Mouse (Mus musculus): ENCODE measurements at regions not wholly inside any gene's neighbourhood (a gene's known extent, or its start where the extent isn't known, plus 50 kb on each side); places are given as distances from the start of the nearest gene placed in this dataset.

GRCm38 (mm10) chr4:27949970-27950717 lies 862.8 kb upstream of the Epha7 start:
- H3K27ac ChIP-seq (ENCODE audit: control insufficient read depth, insufficient read depth, low read depth, low read length), result no peak overlapping the region
- H3K36me3 ChIP-seq (ENCODE audit: control insufficient read depth, insufficient read depth, low read length), result no peaks in the 10 kb centered on the region
- no peak for TF ChIP-seq CTCF (IDR thresholded peaks at IDR 0.05; ENCODE audit: control insufficient read depth, insufficient read depth, insufficient replicate concordance, low read depth, low read length)
- no peak for TF ChIP-seq POLR2A (IDR thresholded peaks at IDR 0.05; ENCODE audit: control insufficient read depth, low read depth, low read length)
- no peaks in the 10 kb centered on the region for H3K4me1 ChIP-seq (ENCODE audit: control insufficient read depth, insufficient read depth, low read length)
- H3K4me3 ChIP-seq (ENCODE audit: control insufficient read depth, low read depth, low read length), result no peak overlapping the region
- no peaks in the 10 kb centered on the region for H3K27me3 ChIP-seq (ENCODE audit: control insufficient read depth, insufficient read depth, low read length)

DNA sequence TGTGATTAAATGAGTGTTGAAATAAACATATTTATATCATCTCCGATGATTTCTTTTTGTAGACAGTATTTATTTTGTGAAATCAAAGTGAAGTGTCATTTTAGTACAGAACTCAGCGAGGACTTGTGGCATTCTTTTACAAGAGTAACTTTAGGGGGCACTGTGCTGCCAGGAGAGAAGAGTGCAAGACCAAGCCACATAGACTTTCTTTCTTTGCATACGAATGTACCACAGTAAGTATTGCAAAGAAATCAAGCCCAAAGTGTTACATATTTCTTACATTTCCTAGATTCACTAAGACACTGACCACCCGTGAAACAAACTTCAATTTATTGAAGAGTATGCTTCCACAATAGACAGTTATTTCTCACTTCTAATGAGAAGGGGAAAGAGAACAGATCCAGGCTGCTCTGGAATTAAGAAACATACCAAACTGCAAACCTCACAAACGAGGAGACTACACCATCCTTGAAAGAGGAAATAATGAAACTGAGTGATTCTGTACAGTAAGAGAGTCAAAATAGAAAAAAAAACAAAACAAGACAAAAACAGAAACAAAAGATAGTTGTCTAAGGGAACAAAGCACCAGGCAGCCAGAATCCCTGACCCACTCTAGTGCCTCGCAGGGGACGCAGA lies 847.8 kb upstream of the Epha7 start:
- Histone ChIP-seq H3K4me3 (ENCODE audit: control insufficient read depth, low read depth, low read length) (no peak overlapping the region), H3K4me1 (ENCODE audit: control insufficient read depth, insufficient read depth, low read length) (no peaks in the 10 kb centered on the region), H3K27me3 (ENCODE audit: control insufficient read depth, insufficient read depth, low read length) (no peaks in the 10 kb centered on the region), H3K36me3 (ENCODE audit: control insufficient read depth, insufficient read depth, low read length) (no peaks in the 10 kb centered on the region), H3K27ac (ENCODE audit: control insufficient read depth, insufficient read depth, low read depth, low read length) (no peak overlapping the region)
- TF ChIP-seq POLR2A (IDR thresholded peaks at IDR 0.05; ENCODE audit: control insufficient read depth, low read depth, low read length) (no peak), CTCF (IDR thresholded peaks at IDR 0.05; ENCODE audit: control insufficient read depth, insufficient read depth, insufficient replicate concordance, low read depth, low read length) (no peak)

GRCm38 (mm10) chr4:27970569-27970968 lies 842.4 kb upstream of the Epha7 start:
- no peak for TF ChIP-seq CTCF (IDR thresholded peaks at IDR 0.05; ENCODE audit: control insufficient read depth, insufficient read depth, insufficient replicate concordance, low read depth, low read length)
- TF ChIP-seq POLR2A (IDR thresholded peaks at IDR 0.05; ENCODE audit: control insufficient read depth, low read depth, low read length), result no peak
- no peaks in the 10 kb centered on the region for H3K27me3 ChIP-seq (ENCODE audit: control insufficient read depth, insufficient read depth, low read length)
- no peaks in the 10 kb centered on the region for H3K4me1 ChIP-seq (ENCODE audit: control insufficient read depth, insufficient read depth, low read length)
- no peaks in the 10 kb centered on the region for H3K36me3 ChIP-seq (ENCODE audit: control insufficient read depth, insufficient read depth, low read length)
- no peak overlapping the region for H3K4me3 ChIP-seq (ENCODE audit: control insufficient read depth, low read depth, low read length)
- H3K27ac ChIP-seq (ENCODE audit: control insufficient read depth, insufficient read depth, low read depth, low read length), result no peak overlapping the region

DNA sequence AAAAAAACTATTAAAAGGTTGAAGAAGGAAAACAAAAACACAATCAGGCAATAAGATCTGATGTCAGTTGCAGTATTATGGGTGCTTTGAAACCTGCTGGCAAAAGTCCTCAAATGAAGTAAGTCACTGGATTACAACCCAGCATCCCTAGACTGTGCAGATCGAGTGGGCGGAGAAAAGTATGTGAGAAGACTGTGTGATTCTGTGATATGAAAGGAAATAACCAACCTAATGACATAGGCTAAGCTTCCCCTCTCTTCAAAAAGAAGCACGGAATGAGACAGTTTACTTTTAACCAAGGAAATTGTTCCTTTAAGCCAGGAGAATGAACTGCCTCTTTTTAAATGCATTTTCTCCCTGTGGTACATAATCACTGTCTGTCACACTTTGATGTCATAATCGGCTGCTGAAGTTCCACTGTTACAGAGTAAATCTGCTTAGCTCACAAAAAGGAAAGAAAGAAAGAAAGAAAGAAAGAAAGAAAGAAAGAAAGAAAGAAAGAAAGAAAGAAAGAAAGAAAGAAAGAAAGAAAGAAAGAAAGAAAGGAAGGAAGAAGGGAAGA lies 833.6 kb upstream of the Epha7 start:
- H3K4me3 ChIP-seq (ENCODE audit: control insufficient read depth, low read depth, low read length), result peak overlapping the region; percentile 18; the same call in 1 of the 2 replicates
- H3K36me3 ChIP-seq (ENCODE audit: control insufficient read depth, insufficient read depth, low read length), result no peaks in the 10 kb centered on the region
- no peaks in the 10 kb centered on the region for H3K27me3 ChIP-seq (ENCODE audit: control insufficient read depth, insufficient read depth, low read length)
- no peak overlapping the region for H3K27ac ChIP-seq (ENCODE audit: control insufficient read depth, insufficient read depth, low read depth, low read length)
- H3K4me1 ChIP-seq (ENCODE audit: control insufficient read depth, insufficient read depth, low read length), result no peaks in the 10 kb centered on the region
- no peak for TF ChIP-seq POLR2A (IDR thresholded peaks at IDR 0.05; ENCODE audit: control insufficient read depth, low read depth, low read length)
- no peak for TF ChIP-seq CTCF (IDR thresholded peaks at IDR 0.05; ENCODE audit: control insufficient read depth, insufficient read depth, insufficient replicate concordance, low read depth, low read length)

DNA sequence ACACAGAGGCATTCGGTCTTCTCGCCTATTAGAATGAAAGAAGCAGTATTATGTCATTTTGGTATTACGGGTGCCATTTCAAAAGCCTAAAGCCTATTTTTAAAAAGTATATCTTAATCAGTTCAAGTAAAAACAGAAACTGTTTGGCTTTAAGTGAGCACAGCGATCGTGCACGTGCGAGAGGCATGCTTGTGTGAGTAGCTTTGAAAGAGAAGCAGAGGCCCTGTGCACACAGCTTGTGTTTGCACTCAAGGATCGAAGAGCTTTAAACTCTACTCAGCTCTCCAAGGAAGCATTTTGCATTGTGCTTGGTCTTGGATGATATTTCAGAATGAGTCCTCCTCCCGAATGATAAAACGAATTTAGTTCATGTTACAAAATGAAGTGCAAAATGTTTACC lies 833.1 kb upstream of the Epha7 start:
- TF ChIP-seq POLR2A (IDR thresholded peaks at IDR 0.05; ENCODE audit: control insufficient read depth, low read depth, low read length), result no peak
- no peak for TF ChIP-seq CTCF (IDR thresholded peaks at IDR 0.05; ENCODE audit: control insufficient read depth, insufficient read depth, insufficient replicate concordance, low read depth, low read length)
- Histone ChIP-seq H3K36me3 (ENCODE audit: control insufficient read depth, insufficient read depth, low read length) (no peaks in the 10 kb centered on the region), H3K4me3 (ENCODE audit: control insufficient read depth, low read depth, low read length) (peak overlapping the region; percentile 42; the same call in 1 of the 2 replicates), H3K27ac (ENCODE audit: control insufficient read depth, insufficient read depth, low read depth, low read length) (no peak overlapping the region), H3K4me1 (ENCODE audit: control insufficient read depth, insufficient read depth, low read length) (no peaks in the 10 kb centered on the region), H3K27me3 (ENCODE audit: control insufficient read depth, insufficient read depth, low read length) (no peaks in the 10 kb centered on the region)

DNA sequence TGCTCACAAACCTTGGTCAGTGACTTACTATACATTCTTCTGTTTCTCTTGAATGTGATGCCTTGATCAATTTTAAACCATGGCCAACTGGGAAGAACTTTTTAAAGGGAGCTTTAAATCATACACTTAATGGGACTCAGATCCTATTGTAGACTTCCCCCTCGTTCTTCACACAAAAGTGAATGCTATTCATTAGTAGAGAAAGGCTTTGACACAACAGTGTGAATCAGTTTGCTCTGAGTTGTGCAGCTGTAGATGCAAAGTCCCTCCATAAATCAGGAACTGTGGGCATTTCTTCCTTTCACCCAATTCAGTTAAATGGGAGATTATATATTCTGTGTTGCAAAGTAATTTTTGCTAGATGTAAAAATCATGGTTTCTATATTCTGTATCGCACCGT lies 831.6 kb upstream of the Epha7 start:
- H3K4me3 ChIP-seq (ENCODE audit: control insufficient read depth, low read depth, low read length), result no peak overlapping the region
- H3K4me1 ChIP-seq (ENCODE audit: control insufficient read depth, insufficient read depth, low read length), result no peaks in the 10 kb centered on the region
- no peak overlapping the region for H3K27ac ChIP-seq (ENCODE audit: control insufficient read depth, insufficient read depth, low read depth, low read length)
- no peaks in the 10 kb centered on the region for H3K27me3 ChIP-seq (ENCODE audit: control insufficient read depth, insufficient read depth, low read length)
- H3K36me3 ChIP-seq (ENCODE audit: control insufficient read depth, insufficient read depth, low read length), result no peaks in the 10 kb centered on the region
- no peak for TF ChIP-seq CTCF (IDR thresholded peaks at IDR 0.05; ENCODE audit: control insufficient read depth, insufficient read depth, insufficient replicate concordance, low read depth, low read length)

- Histone ChIP-seq H3K4me3 (ENCODE audit: control insufficient read depth, low read depth, low read length) (no peak overlapping the region), H3K27ac (ENCODE audit: control insufficient read depth, insufficient read depth, low read depth, low read length) (no peak overlapping the region), H3K36me3 (ENCODE audit: control insufficient read depth, insufficient read depth, low read length) (no peaks in the 10 kb centered on the region), H3K27me3 (ENCODE audit: control insufficient read depth, insufficient read depth, low read length) (no peaks in the 10 kb centered on the region), H3K4me1 (ENCODE audit: control insufficient read depth, insufficient read depth, low read length) (no peaks in the 10 kb centered on the region)
- TF ChIP-seq POLR2A (IDR thresholded peaks at IDR 0.05; ENCODE audit: control insufficient read depth, low read depth, low read length) (no peak), CTCF (IDR thresholded peaks at IDR 0.05; ENCODE audit: control insufficient read depth, insufficient read depth, insufficient replicate concordance, low read depth, low read length) (no peak)
Observed at GRCm38 (mm10) chr4:27987986-27988423, 824.9 kb upstream of the Epha7 start.

All from testis, adult 2 months (tissue).